Mouse (Mus musculus) hindbrain, embryonic 11.5 days (tissue): ENCODE measurements around the gene Adh1. TPM values are rescaled to one million over a fixed set of nuclear protein-coding genes. Genes with fewer than 3 reads are reported as not detected.

Source experiments
- ATAC-seq: fragments of 200-750 bp; cut with Nextera tagmentation; 2 replicates; pipeline ENCODE4 v1.8.0; 2017; ENCODE audit warnings: mild to moderate bottlenecking, moderate TSS enrichment, moderate library complexity; ENCODE audit not compliant: low FRiP score
- DNase-seq: peaks from one replicate; pipeline ENCODE4 v3.0.0-alpha.2; 2015; ENCODE audit warnings: low spot score
- H3K27ac ChIP-seq: fragments of 300-500 bp; sonication (generic); 2 replicates; pipeline ENCODE4 v1.5.1; 2014; ENCODE audit warnings: mild to moderate bottlenecking, low read depth, low read length
- H3K27me3 ChIP-seq: fragments of 300-500 bp; sonication (generic); 2 replicates; pipeline ENCODE4 v1.6.1; 2014; ENCODE audit warnings: mild to moderate bottlenecking, low read length, moderate library complexity, mixed read lengths; ENCODE audit not compliant: control insufficient read depth, insufficient read depth
- H3K36me3 ChIP-seq: fragments of 300-500 bp; sonication (generic); 2 replicates; pipeline ENCODE4 v1.6.1; 2014; ENCODE audit warnings: mild to moderate bottlenecking, low read length, moderate library complexity, mixed read lengths; ENCODE audit not compliant: control insufficient read depth, insufficient read depth
- H3K4me1 ChIP-seq: fragments of 300-500 bp; sonication (generic); replicated peaks from 2 replicates; pipeline ENCODE4 v1.6.1; 2014; ENCODE audit warnings: low read length, mixed read lengths; ENCODE audit not compliant: control insufficient read depth, insufficient read depth
- H3K4me2 ChIP-seq: fragments of 300-500 bp; sonication (generic); replicated peaks from 2 replicates; pipeline ENCODE4 v1.6.1; 2014; ENCODE audit warnings: mild to moderate bottlenecking, low read depth, low read length
- H3K4me3 ChIP-seq: fragments of 300-500 bp; sonication (generic); 2 replicates; pipeline ENCODE4 v1.5.1; 2014; ENCODE audit warnings: low read depth, low read length
- H3K9ac ChIP-seq: fragments of 300-500 bp; sonication (generic); 2 replicates; pipeline ENCODE4 v1.6.1; 2014; ENCODE audit warnings: low read depth, low read length
- H3K9me3 ChIP-seq: fragments of 300-500 bp; sonication (generic); 2 replicates; pipeline ENCODE4 v1.6.1; 2016; ENCODE audit warnings: low read length; ENCODE audit not compliant: control insufficient read depth
- WGBS: fragments of 180-500 bp; shearing (Covaris S2); extraction: QIAGEN DNeasy Blood & Tissue Kit; methylation state at CpG from one replicate; pipeline ENCODE4 v1.1.7; 2014; 5-methylcytosine and 5-hydroxymethylcytosine counted together
- polyA plus RNA-seq: library from polyadenylated mRNA; unstranded; fragments of >200 nt; fragmentation: Nextera tagmentation; extraction: Ambion mirVana; gene quantifications from 2 replicates; pipeline ENCODE4 v1.2.1, GENCODE M21; 2014

Gene Adh1
- polyA plus RNA-seq, 1 experiment from 2014 or later, result 0.29 TPM

DNA sequence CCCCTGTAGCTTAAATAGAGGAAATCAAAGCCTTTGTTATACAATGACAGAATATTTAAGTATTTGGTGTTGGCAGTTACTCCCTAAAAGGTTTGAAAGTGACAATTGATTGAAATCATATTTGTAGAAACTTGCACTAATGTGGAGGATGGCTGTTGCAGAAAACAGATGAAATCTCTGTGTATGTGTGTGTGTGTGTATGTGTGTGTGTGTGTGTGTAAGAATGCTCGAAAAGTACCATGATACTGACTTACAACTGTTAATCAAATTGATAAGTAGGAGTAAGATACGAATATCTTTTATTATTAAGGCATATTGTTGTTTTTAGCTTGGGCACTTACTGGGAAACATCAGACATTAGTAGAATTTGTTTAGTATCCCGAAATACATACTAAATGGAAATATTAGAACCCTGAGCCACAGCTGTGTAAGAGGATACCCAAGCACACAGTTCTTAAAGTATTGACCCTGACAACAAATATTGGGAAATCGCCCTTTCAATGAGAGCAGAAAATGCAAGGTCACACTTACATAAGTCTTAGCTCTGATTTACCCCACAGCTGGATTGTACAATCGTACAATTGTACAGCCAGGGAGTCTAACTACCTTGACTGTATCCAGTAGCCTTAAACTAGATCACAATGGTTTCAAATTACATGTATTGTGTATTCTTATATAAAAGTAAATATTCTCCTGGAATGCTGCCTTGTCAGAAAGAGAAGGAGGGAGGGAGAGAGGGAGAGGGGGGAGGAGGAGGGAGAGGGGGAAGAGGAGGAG lies 2.6 kb downstream of the Adh1 start:
- H3K9me3 ChIP-seq, result no peaks in the 10 kb centered on the region
- no peaks in the 10 kb centered on the region for H3K36me3 ChIP-seq
- no peaks in the 10 kb centered on the region for H3K4me1 ChIP-seq
- H3K9ac ChIP-seq, result no peak overlapping the region
- ATAC-seq (no peak), DNase-seq (no peak)
- no peak overlapping the region for H3K27ac ChIP-seq
- 83% methylated on average over 5 of the region's 5 CpGs for WGBS
- no peak overlapping the region for H3K4me2 ChIP-seq
- H3K4me3 ChIP-seq, result no peak overlapping the region
- H3K27me3 ChIP-seq, result no peaks in the 10 kb centered on the region

- H3K4me3 ChIP-seq, result no peak overlapping the region
- no peak overlapping the region for H3K27ac ChIP-seq
- no peaks in the 10 kb centered on the region for H3K36me3 ChIP-seq
- no peaks in the 10 kb centered on the region for H3K9me3 ChIP-seq
- WGBS, result 90% methylated on average over 3 of the region's 3 CpGs
- H3K27me3 ChIP-seq, result no peaks in the 10 kb centered on the region
- no peak for ATAC-seq
- H3K4me1 ChIP-seq, result no peaks in the 10 kb centered on the region
- H3K4me2 ChIP-seq, result no peak overlapping the region
- no peak overlapping the region for H3K9ac ChIP-seq
- DNase-seq, result no peak
Measured at GRCm38 (mm10) chr3:138264648-138265047, 3.9 kb downstream of the Adh1 start.

DNA sequence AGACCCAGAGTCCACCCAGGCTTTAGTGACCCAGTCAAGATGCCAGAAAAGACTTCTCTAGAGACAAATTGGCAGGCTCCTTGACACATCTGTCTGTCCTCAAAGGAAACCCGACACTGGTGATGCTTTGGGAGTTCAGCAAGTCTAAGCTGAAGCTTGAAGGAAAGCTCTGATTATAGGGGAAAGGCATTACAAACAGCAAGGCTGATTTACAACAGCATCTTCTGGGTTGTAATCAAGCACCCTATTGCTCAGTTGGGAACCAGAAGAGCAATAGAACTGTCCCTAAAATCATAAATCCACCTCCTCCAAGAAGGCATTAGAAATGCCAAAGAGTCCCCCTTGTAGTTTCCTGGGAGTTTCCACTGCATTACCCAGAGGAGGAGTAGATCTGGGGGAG lies 9.7 kb downstream of the Adh1 start:
- Histone ChIP-seq H3K27ac (no peak overlapping the region), H3K36me3 (no peaks in the 10 kb centered on the region), H3K4me2 (no peak overlapping the region), H3K4me1 (no peaks in the 10 kb centered on the region), H3K9ac (no peak overlapping the region), H3K27me3 (no peaks in the 10 kb centered on the region), H3K4me3 (no peak overlapping the region), H3K9me3 (no peaks in the 10 kb centered on the region)
- DNase-seq (no peak), ATAC-seq (no peak)
- 50% methylated on average over 1 of the region's 1 CpGs for WGBS

GRCm38 (mm10) chr3:138271297-138271696 lies 10.5 kb downstream of the Adh1 start:
- Histone ChIP-seq H3K27me3 (no peaks in the 10 kb centered on the region), H3K27ac (no peak overlapping the region), H3K4me2 (no peak overlapping the region), H3K9ac (no peak overlapping the region), H3K4me1 (no peaks in the 10 kb centered on the region), H3K4me3 (no peak overlapping the region), H3K36me3 (no peaks in the 10 kb centered on the region), H3K9me3 (no peaks in the 10 kb centered on the region)
- DNase-seq, result no peak
- ATAC-seq, result no peak
- WGBS, result 97% methylated on average over 2 of the region's 2 CpGs

- no peaks in the 10 kb centered on the region for H3K36me3 ChIP-seq
- ATAC-seq (no peak), DNase-seq (no peak)
- no peaks in the 10 kb centered on the region for H3K4me1 ChIP-seq
- H3K9ac ChIP-seq, result no peak overlapping the region
- H3K27me3 ChIP-seq, result no peaks in the 10 kb centered on the region
- no peak overlapping the region for H3K4me3 ChIP-seq
- 93% methylated on average over 7 of the region's 7 CpGs for WGBS
- H3K27ac ChIP-seq, result no peak overlapping the region
- no peaks in the 10 kb centered on the region for H3K9me3 ChIP-seq
- H3K4me2 ChIP-seq, result no peak overlapping the region
Measured at GRCm38 (mm10) chr3:138273080-138273479, 12.3 kb downstream of the Adh1 start.

- no peak overlapping the region for H3K4me3 ChIP-seq
- H3K4me1 ChIP-seq, result no peaks in the 10 kb centered on the region
- no peak overlapping the region for H3K9ac ChIP-seq
- H3K9me3 ChIP-seq, result no peaks in the 10 kb centered on the region
- 91% methylated on average over 3 of the region's 3 CpGs for WGBS
- DNase-seq, result no peak
- no peaks in the 10 kb centered on the region for H3K36me3 ChIP-seq
- no peak for ATAC-seq
- no peak overlapping the region for H3K4me2 ChIP-seq
- H3K27me3 ChIP-seq, result no peaks in the 10 kb centered on the region
- H3K27ac ChIP-seq, result no peak overlapping the region
Measured at GRCm38 (mm10) chr3:138275100-138275499, 14.3 kb downstream of the Adh1 start.

DNA sequence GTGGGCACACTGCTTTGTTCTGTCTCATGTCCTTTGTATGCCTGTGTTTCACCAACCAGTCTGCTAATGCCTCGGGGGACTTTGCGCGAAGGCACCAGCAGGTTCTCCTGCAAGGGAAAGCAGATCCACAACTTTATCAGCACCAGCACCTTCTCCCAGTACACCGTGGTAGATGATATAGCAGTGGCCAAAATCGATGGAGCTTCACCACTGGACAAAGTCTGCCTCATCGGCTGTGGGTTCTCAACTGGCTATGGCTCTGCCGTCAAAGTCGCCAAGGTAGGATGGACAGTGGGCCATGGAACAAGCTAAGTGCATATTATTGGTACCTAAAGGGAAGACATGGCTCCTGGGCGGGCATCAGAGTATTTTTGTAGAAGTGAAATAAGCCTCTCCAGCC lies 21.8 kb downstream of the Adh1 start:
- ATAC-seq, result no peak
- H3K27me3 ChIP-seq, result no peaks in the 10 kb centered on the region
- no peak overlapping the region for H3K4me2 ChIP-seq
- H3K9ac ChIP-seq, result no peak overlapping the region
- DNase-seq, result no peak
- H3K4me1 ChIP-seq, result no peaks in the 10 kb centered on the region
- H3K36me3 ChIP-seq, result no peaks in the 10 kb centered on the region
- no peak overlapping the region for H3K27ac ChIP-seq
- WGBS, result 66% methylated on average over 9 of the region's 9 CpGs
- H3K4me3 ChIP-seq, result no peak overlapping the region
- no peaks in the 10 kb centered on the region for H3K9me3 ChIP-seq

DNA sequence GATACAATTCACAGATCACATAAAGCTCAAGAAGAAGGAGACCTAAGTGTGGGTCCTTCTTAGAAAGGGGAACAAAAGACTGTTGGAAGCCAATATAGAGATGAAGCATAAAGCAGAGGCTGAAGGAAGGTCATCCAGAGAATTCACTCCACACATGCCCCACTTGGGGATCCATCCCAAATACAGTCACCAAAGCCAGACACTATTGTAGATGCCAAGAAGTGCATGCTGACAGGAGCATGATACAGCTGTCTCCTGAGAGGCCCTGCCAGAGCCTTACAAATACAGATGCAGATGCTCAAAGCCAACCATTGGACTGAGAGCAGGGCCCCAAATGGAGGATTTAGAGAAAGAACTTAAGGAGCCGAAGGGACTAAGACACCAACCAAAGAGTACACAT lies 23.0 kb downstream of the Adh1 start:
- Histone ChIP-seq H3K27me3 (no peaks in the 10 kb centered on the region), H3K4me2 (no peak overlapping the region), H3K4me1 (no peaks in the 10 kb centered on the region), H3K9ac (no peak overlapping the region), H3K36me3 (no peaks in the 10 kb centered on the region), H3K9me3 (no peaks in the 10 kb centered on the region), H3K27ac (no peak overlapping the region), H3K4me3 (no peak overlapping the region)
- DNase-seq (no peak), ATAC-seq (no peak)
- WGBS, result 85% methylated on average over 1 of the region's 1 CpGs

DNA sequence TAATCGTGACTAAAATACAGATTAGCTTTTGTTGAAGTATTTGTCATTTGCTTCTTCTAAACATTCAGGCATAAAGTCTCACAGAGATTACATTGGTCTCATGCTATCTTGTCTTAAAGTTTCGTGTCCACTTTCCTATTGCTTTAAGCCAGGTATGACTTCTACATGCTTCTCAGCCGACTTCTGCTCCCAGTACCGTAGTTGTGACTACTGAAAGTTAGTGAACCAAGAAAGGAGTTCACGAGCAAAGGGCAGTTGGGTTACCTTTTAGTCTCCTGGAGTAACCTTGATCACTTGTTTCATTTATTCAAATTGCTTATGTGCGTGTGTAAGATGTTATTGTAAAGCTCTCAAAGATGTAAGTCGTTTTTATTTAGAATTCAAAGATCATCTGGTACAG lies 25.2 kb downstream of the Adh1 start:
- no peak overlapping the region for H3K9ac ChIP-seq
- H3K9me3 ChIP-seq, result no peaks in the 10 kb centered on the region
- DNase-seq (no peak), ATAC-seq (no peak)
- H3K27ac ChIP-seq, result no peak overlapping the region
- H3K27me3 ChIP-seq, result no peaks in the 10 kb centered on the region
- H3K36me3 ChIP-seq, result no peaks in the 10 kb centered on the region
- WGBS, result 92% methylated on average over 7 of the region's 7 CpGs
- H3K4me1 ChIP-seq, result no peaks in the 10 kb centered on the region
- H3K4me2 ChIP-seq, result no peak overlapping the region
- no peak overlapping the region for H3K4me3 ChIP-seq
